Mouse (Mus musculus) limb, embryonic 11.5 days (tissue): Measurements from ENCODE around the gene Ugt3a1. TPM values are rescaled to one million over a fixed set of nuclear protein-coding genes. Genes with fewer than 3 reads are reported as not detected.

Experiments used
- ATAC-seq: fragments of 200-750 bp; cut with Nextera tagmentation; 2 replicates; pipeline ENCODE4 v1.8.0; 2017; ENCODE audit warnings: low read depth; ENCODE audit not compliant: insufficient number of reproducible peaks, low FRiP score, low TSS enrichment
- DNase-seq: peaks from one replicate; pipeline ENCODE4 v3.0.0-alpha.2; 2015; ENCODE audit warnings: low spot score
- H3K27ac ChIP-seq: fragments of 300-500 bp; sonication (generic); replicated peaks from 2 replicates; pipeline ENCODE4 v1.5.1; 2014; ENCODE audit warnings: low read depth, mild to moderate bottlenecking, low read length
- H3K27me3 ChIP-seq: fragments of 300-500 bp; sonication (generic); 2 replicates; pipeline ENCODE4 v1.6.1; 2014; ENCODE audit warnings: mild to moderate bottlenecking, low read length, mixed read lengths; ENCODE audit not compliant: control insufficient read depth, insufficient read depth
- H3K36me3 ChIP-seq: fragments of 300-500 bp; sonication (generic); 2 replicates; pipeline ENCODE4 v1.6.1; 2014; ENCODE audit warnings: mild to moderate bottlenecking, low read length, moderate library complexity, mixed read lengths; ENCODE audit not compliant: control insufficient read depth, insufficient read depth
- H3K4me1 ChIP-seq: fragments of 300-500 bp; sonication (generic); 2 replicates; pipeline ENCODE4 v1.6.1; 2014; ENCODE audit warnings: low read length, mixed read lengths; ENCODE audit not compliant: control insufficient read depth, insufficient read depth
- H3K4me2 ChIP-seq: fragments of 300-500 bp; sonication (generic); 2 replicates; pipeline ENCODE4 v1.6.1; 2014; ENCODE audit warnings: low read depth, mild to moderate bottlenecking, moderate library complexity; ENCODE audit not compliant: severe bottlenecking
- H3K4me3 ChIP-seq: fragments of 300-500 bp; sonication (generic); 2 replicates; pipeline ENCODE4 v1.5.1; 2014; ENCODE audit warnings: low read depth, low read length
- H3K9ac ChIP-seq: fragments of 300-500 bp; sonication (generic); 2 replicates; pipeline ENCODE4 v1.6.1; 2014; ENCODE audit warnings: mild to moderate bottlenecking, low read length
- H3K9me3 ChIP-seq: fragments of 300-500 bp; sonication (generic); 2 replicates; pipeline ENCODE4 v1.6.1; 2016; ENCODE audit warnings: low read length; ENCODE audit not compliant: control insufficient read depth
- WGBS: fragments of 180-500 bp; shearing (Covaris S2); extraction: QIAGEN DNeasy Blood & Tissue Kit; methylation state at CpG from one replicate; pipeline ENCODE4 v1.1.7; 2014; 5-methylcytosine and 5-hydroxymethylcytosine counted together
- polyA plus RNA-seq: library from polyadenylated mRNA; unstranded; fragments of >200 nt; fragmentation: Nextera tagmentation; extraction: Ambion mirVana; gene quantifications from 2 replicates; pipeline ENCODE4 v1.2.1, GENCODE M21; 2014

The Ugt3a1 gene
- polyA plus RNA-seq, 1 experiment from 2014 or later = not detected

GRCm38 (mm10) chr15:9289660-9290059 is 13.0 kb downstream of the Ugt3a1 start:
- Histone ChIP-seq H3K36me3 (no peaks in the 10 kb centered on the region), H3K9me3 (no peaks in the 10 kb centered on the region), H3K27me3 (no peaks in the 10 kb centered on the region), H3K4me1 (no peaks in the 10 kb centered on the region), H3K4me3 (no peak overlapping the region), H3K9ac (no peak overlapping the region), H3K27ac (no peak overlapping the region), H3K4me2 (no peak overlapping the region)
- whole genome bisulfite sequencing = 69% methylated on average over 2 of the region's 2 CpGs
- DNase-seq (no peak), ATAC-seq (no peak)

GRCm38 (mm10) chr15:9305978-9306692 is 29.4 kb downstream of the Ugt3a1 start:
- DNase-seq (no peak), ATAC-seq (no peak; the same call in 1 of the 2 replicates)
- Histone ChIP-seq H3K27ac (no peak overlapping the region), H3K9me3 (no peaks in the 10 kb centered on the region), H3K27me3 (no peaks in the 10 kb centered on the region), H3K4me3 (no peak overlapping the region), H3K4me2 (no peak overlapping the region), H3K4me1 (no peaks in the 10 kb centered on the region), H3K9ac (no peak overlapping the region), H3K36me3 (no peaks in the 10 kb centered on the region)
- 85% methylated on average over 8 of the region's 8 CpGs for WGBS

DNA sequence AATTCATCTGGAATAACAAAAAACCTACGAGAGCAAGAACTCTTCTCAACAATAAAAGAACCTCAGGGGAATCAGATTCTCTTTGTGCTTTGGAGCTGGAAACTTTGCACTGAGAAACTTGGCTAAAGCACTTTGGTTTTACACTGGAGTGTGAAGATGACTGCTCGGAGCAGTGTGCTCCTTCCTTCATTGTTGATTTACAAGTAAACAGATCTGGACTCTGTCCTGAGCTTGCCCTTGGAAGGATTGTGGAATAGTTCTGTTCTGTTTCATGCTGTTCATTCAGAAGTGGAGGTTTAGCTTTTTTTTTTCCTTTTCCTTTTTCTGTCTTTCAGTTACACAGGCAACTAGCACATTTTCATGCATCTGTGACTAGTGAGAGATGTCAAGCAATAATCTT is 57.9 kb downstream of the Ugt3a1 start:
- Histone ChIP-seq H3K27ac (no peak overlapping the region), H3K4me2 (no peak overlapping the region), H3K36me3 (no peaks in the 10 kb centered on the region), H3K9me3 (no peaks in the 10 kb centered on the region), H3K4me3 (no peak overlapping the region), H3K4me1 (no peaks in the 10 kb centered on the region), H3K27me3 (no peaks in the 10 kb centered on the region), H3K9ac (no peak overlapping the region)
- no peak for DNase-seq
- no peak for ATAC-seq
- 77% methylated on average over 2 of the region's 2 CpGs for WGBS

- Histone ChIP-seq H3K4me1 (no peaks in the 10 kb centered on the region), H3K4me3 (no peak within 1 kb of the TSS), H3K36me3 (no peaks in the 10 kb centered on the region), H3K9ac (no peak within 1 kb of the TSS), H3K27me3 (no peaks in the 10 kb centered on the region), H3K4me2 (no peak within 1 kb of the TSS), H3K9me3 (no peaks in the 10 kb centered on the region), H3K27ac (no peak within 1 kb of the TSS)
- DNase-seq (no peak), ATAC-seq (no peak)
- 88% methylated on average over 4 of the region's 4 CpGs for WGBS
Observed at GRCm38 (mm10) chr15:9335341-9335740, 58.7 kb downstream of the Ugt3a1 start, which contains the start of gene Ugt3a2. TSS of gene Ugt3a2 (plus strand) at chr15:9335550.

DNA sequence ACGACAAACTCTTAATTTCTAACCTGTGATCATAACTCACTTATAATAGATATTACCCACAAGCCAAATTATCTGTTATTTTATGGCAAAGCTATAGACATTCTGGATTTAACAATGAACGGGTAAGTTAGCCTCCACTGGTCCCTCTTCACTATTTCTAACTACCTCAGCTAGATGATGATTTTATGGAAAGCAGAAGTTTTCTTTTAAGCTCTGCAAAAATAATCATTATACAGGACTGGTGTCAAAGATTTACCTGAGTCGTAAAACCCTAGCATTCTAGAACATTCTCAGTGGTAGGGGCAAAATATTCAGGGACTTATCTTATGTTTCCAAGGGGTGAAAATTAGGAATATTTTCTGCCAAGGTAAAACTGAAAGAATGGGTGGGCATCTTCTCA is 59.9 kb downstream of the Ugt3a1 start:
- Histone ChIP-seq H3K9me3 (no peaks in the 10 kb centered on the region), H3K36me3 (no peaks in the 10 kb centered on the region), H3K4me1 (no peaks in the 10 kb centered on the region), H3K27me3 (no peaks in the 10 kb centered on the region), H3K4me3 (no peak overlapping the region), H3K4me2 (no peak overlapping the region), H3K9ac (no peak overlapping the region), H3K27ac (no peak overlapping the region)
- WGBS = 83% methylated on average over 3 of the region's 3 CpGs
- no peak for ATAC-seq
- no peak for DNase-seq

GRCm38 (mm10) chr15:9337021-9337420 is 60.3 kb downstream of the Ugt3a1 start:
- Histone ChIP-seq H3K4me1 (no peaks in the 10 kb centered on the region), H3K9me3 (no peaks in the 10 kb centered on the region), H3K9ac (no peak overlapping the region), H3K27ac (no peak overlapping the region), H3K36me3 (no peaks in the 10 kb centered on the region), H3K4me3 (no peak overlapping the region), H3K4me2 (no peak overlapping the region), H3K27me3 (no peaks in the 10 kb centered on the region)
- 74% methylated on average over 3 of the region's 3 CpGs for WGBS
- no peak for DNase-seq
- ATAC-seq = no peak

- Histone ChIP-seq H3K27me3 (no peaks in the 10 kb centered on the region), H3K9ac (no peak overlapping the region), H3K9me3 (no peaks in the 10 kb centered on the region), H3K36me3 (no peaks in the 10 kb centered on the region), H3K27ac (no peak overlapping the region), H3K4me3 (no peak overlapping the region), H3K4me2 (no peak overlapping the region), H3K4me1 (no peaks in the 10 kb centered on the region)
- WGBS = 57% methylated on average over 3 of the region's 3 CpGs
- ATAC-seq (no peak), DNase-seq (no peak)
Observed at GRCm38 (mm10) chr15:9348739-9349138, 72.1 kb downstream of the Ugt3a1 start.

DNA sequence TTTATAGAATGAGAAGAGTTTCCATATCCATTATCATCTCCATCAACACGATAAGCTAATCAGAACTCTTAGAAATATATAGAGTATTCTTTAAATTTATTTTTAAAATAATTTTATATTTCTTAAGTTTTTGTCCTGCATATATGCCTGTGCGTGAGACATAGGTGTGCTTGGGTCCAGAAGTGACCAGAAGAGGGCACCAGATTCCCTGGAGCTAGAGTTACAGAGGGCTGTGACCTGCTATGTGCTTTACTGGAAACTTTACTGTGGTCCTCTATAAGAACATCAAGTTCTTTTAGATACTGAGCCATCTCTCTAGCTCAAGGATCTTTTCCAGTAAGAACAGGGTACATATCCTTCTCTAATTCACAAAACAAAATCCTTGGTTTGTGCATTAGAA is 86.1 kb downstream of the Ugt3a1 start:
- Histone ChIP-seq H3K9ac (no peak overlapping the region), H3K27me3 (no peaks in the 10 kb centered on the region), H3K4me2 (no peak overlapping the region), H3K9me3 (no peaks in the 10 kb centered on the region), H3K4me3 (no peak overlapping the region), H3K4me1 (no peaks in the 10 kb centered on the region), H3K36me3 (no peaks in the 10 kb centered on the region), H3K27ac (no peak overlapping the region)
- DNase-seq = no peak
- WGBS = 57% methylated on average over 2 of the region's 2 CpGs
- no peak for ATAC-seq
